Mouse (Mus musculus) urinary bladder, postnatal 10 days (tissue): ENCODE data around the gene Orc2.
A peak's percentile ranks its signal among the peaks of the same experiment; 100 is the strongest.

ENCODE experiments used
- DNase-seq: peaks from one replicate; pipeline ENCODE4 v3.0.0; 2022; ENCODE audit warnings: low spot score

The Orc2 gene

DNA sequence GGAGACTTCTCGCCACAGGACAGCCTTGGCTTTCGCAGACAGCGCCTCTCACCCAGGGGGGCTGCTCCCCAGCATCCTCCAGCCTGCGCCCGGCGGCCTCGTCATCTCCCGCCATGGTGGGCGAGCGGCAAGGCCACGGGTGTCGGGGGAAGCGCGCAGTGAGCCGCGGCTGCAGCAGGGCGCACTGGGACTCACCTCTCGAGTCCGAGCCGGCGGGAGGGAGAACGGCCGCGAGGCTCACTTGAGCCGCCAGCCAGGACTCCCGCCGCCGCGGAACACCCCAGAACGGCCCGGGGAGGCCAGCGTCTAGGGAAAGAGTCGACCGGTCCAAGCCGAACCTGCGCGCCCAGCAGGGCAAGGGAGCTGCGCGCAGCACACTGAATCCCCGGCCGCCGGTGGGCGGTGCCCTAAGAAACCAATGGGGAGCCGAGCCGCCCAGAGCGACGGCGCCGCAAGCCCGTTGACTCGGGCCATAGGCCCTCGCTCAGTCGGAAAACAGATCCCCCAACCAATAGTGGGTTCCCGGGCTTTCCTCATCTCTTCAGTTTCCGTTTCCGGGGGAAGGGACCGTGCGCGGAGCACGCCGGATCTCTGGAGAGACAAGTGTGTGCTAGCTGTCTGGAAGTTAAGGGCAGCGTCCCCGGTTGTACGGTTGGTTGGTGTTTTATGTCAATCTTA, at the start of gene Orc2:
Orc2 (minus strand) TSS at position 533 of the 678 bp plus-strand sequence.
- DNase-seq = peak; percentile 52

DNA sequence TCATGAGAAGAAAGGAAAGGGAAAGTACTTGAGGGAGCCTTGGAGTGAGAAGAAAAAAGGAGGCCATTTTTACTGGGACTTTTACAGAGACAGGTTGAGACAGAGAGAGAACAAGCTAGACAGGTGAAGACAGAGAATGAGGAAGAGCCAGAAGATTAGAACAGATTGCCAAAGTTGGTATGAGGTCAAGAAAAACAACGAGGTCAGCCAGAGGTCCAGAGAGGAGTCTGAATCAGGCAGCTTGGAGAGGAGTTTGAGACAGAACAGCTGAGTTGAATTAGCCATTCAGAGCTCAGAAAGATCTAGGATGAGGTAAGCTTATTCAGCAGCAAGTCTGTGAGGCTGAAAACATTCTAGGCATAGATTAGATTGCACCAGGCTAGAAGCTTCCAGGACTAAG, 36.5 kb upstream of the Orc2 start:
- no peak for DNase-seq

DNA sequence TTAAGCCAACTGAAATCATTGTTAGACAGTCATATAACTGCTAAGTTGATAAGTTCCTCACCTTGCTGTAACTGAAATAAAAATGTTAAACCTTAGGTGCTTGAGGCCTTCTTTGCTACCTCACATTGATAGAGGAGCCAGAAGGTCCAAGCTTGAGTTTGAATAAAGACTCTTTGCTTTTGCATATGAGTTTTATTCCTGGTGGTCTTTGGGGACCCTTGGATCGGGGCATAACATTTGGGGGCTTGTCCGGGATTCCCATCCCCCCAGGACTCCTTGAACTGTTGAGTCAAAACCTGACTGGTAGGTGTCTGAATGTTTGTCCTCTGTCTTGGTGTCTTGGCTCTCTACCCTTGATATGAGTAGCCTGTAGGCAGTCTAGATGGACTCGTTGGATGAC, 2.3 kb upstream of the Orc2 start:
- DNase-seq = no peak

- no peak for DNase-seq
Measured at GRCm38 (mm10) chr1:58503793-58504370, 1.0 kb downstream of the Orc2 start.

GRCm38 (mm10) chr1:58503134-58503533, 1.8 kb downstream of the Orc2 start:
- no peak for DNase-seq

DNA sequence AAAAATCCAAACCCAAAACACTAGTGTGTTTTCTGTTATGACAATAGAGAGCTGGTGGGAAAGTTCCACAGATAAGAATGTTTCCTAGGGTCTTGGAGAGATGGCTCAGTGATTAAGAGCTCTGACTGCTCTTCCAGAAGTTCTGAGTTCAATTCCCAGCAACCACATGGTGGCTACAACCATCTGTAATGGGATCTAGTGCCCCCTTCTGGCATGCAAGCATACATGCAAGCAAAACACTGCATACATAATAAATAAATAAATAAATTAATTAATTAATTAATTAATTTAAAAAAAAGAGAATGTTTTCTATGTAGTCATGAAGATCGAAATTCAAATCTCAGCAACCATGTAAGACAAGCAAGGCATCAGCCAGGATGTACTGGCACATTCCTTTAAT, 6.2 kb downstream of the Orc2 start:
- DNase-seq = no peak

DNA sequence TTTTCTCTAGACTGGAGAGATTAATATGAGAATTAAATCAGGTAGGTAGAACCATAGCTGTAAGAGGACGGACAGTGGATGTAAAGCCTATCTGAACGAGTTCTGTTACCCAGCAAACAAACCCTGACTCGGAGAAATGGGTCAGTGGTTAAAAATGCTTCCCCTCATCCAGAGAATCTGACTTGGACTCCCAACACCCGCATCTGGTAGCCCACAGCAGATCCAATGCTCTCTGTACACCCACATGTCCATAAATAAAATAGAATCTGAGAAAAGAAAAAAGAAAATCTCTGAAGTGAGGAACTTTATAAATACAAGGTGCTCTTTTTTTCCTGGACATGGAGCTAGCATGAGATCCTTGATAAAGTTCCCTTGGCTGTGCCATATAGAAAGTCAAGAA, 7.2 kb downstream of the Orc2 start:
- DNase-seq = no peak

DNA sequence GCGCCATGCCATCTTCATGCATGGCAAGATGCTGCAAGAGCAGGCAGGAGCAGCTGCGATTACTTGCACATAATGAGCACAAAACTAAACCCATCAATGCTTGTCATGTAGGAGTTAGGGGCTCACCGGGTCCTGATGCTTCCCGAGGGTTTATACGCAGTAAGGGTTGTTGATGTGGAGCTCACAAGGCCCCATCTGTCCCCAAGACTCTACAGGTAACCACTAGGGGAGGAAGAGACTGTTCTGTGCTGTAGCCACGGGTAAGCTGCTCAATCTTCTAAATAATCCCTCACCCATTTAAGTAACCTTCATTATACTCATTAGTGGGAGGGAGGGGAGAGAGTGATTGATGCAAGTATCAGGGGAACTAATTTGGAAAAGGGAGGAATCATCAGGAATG, 9.3 kb downstream of the Orc2 start:
- DNase-seq = no peak

GRCm38 (mm10) chr1:58482647-58483046, 22.3 kb downstream of the Orc2 start:
- no peak for DNase-seq

DNA sequence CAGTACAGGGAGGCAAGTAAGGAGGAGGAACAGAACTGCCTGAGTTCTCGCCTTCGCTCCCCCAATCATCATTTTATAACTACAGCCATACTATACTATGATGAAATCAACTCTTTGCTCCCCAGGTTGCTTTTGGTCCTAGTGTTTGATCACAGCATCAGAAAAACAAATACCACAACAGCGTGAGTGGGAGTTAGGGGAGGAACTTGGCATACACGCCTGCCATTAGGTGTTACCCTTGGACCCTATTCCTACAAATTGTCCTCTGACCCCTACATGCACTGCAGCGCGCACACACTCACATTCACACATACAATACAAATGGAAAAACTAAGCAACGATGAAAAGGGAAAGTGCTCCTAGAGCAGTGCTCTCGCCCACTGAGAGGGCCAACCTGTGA, 29.2 kb downstream of the Orc2 start:
- no peak for DNase-seq

DNA sequence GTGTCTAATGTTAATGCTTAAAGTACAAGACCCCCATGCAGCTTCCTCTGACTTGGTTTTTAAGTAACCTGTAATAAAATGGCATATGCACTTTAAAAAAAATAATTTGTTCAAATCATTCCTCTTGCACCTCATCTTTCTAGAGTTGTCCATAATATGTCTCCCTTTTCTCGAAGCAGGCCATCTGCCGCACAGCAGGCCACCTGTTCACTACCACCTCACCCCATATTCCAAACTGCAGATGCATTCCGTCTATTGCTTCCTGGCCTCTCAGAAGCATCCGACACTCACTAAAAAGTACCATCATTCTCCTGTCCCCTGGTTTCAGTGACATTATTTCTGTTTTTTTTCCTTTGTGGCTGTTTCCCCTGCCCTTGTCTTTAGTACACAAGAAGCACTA, 39.3 kb downstream of the Orc2 start:
- no peak for DNase-seq

DNA sequence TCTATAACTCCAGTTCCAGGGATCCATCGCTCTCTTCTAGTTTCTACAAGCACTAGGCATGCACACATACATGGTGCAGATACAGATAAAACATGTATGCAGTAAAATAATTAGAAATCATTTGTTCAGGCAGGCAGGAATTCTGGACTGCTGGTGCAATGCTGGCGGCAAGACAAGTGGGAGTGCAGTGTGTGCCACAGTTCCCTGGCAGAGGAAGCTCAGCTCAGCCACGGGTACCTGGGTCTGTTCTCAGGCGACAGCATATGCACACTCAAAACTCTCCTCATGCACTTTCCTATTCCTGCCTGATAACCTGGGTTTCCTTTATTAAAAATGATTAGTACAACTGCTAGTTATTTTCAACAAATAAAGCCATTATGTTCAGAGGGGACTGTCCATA, 39.9 kb downstream of the Orc2 start:
- no peak for DNase-seq

DNA sequence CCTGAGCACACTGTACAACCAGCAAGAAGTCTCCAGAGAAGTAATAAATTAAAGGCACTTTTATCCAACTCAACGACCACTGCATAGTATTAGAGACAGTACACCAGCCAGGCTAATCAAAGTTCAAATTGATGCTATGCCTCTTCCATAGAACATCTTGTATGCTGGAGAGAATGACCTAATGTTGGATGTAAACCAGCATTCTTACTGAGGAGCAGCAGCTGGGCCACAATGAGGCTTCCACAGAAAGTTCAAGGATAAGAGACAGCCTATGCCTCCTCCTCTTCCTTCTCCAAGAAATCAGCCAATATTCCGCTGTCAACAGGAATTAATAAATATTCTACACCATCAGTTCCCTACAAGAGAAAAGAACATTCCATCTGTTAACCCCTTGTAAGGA, 41.0 kb downstream of the Orc2 start:
- no peak for DNase-seq

DNA sequence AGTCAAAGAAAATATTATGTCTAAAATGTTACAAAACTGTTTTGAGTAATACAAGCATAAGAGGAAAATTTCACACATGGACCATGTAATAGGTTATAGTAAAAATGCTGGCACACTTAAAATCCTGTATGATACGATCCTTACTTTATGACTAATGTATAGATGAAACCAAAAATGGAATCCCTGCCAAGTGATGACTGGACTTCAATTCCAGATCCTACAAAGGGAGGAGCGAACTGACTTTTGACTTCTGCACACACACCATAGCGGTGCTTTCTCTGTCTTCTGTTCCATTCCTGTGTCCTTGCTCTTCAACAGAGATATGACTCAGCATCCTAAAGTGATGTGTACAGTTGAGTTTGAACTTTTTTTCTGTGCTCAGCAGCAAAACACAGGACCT, 44.3 kb downstream of the Orc2 start:
- no peak for DNase-seq

- DNase-seq = no peak
Measured at GRCm38 (mm10) chr1:58458867-58459266, 46.0 kb downstream of the Orc2 start.

GRCm38 (mm10) chr1:58458175-58458574, 46.7 kb downstream of the Orc2 start:
- no peak for DNase-seq

- DNase-seq = no peak
Measured at GRCm38 (mm10) chr1:58454316-58454715, 50.6 kb downstream of the Orc2 start.

DNA sequence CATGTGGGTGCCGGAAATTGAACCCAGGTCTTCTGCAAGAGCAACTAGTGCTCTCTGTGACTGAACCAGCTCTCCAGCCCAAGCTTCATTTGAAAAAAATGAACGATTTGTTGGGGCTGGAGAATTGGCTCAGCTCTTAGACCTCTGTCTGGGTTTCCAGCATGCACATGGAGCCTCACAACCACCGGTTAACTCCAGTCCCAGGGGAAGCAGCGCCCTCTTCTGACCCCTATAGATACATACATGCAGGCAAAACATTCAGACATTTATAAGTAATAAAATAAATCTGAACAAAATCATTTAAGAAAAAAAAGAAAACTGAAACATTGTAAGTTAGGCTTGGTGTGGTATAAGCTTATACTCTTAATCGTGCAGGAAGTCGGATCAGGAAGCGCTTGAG, 56.5 kb downstream of the Orc2 start:
- no peak for DNase-seq

- DNase-seq = no peak
Measured at GRCm38 (mm10) chr1:58447766-58448165, 57.1 kb downstream of the Orc2 start.

DNA sequence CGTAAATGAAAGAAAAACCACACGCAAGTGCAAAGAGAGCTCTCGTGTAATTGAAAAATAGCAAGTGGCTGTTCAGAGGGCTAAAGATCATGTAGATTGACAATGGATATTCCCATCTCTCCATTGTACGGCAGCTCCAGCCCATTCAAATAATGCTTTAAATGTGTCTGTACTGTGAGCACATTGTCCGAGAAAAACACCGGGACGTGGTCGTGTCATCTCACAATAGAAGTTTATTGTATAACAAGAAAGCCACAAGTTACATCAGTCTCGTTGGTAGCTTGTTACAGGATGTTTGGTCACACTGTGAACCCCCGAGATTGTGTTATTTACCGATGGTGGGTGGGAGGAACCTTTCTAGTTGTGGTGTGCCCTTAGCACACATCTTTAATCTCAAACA, 59.0 kb downstream of the Orc2 start:
- DNase-seq = no peak

DNA sequence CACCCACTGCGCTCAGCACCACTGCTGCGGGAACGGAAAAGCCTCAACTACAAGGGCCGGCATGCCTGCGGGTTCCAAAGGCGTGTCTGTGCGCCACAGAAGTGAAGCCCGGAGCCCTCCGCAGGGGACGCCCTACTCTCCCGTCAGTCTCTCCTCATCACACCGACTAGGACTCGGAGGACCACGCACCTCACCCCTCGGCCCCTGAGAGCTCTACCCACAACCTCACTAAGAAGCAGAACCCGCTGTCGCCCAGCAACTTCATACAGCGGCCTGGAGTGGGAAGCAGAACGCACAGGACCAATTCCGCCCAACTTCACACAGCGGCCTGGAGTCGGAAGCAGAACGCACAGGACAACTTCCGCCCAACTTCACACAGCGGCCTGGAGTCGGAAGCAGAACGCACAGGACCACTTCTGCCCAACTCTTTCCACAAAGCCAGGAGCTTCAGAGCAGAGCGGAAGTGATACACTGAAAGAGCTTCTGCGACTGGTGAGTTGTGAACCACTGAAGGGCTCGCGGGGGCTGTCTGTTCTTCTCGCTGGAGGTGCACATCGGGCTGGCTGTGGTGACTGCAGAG, 59.7 kb downstream of the Orc2 start, which contains the start of the genes Nif3l1 and Ppil3:
Nif3l1 (plus strand) TSS at position 9 of the 580 bp plus-strand sequence.
Ppil3 (minus strand) TSS at position 344 of the 580 bp plus-strand sequence.
- DNase-seq = peak; percentile 26

- DNase-seq = no peak
Measured at GRCm38 (mm10) chr1:58444691-58445090, 60.2 kb downstream of the Orc2 start.

- DNase-seq = no peak
Measured at GRCm38 (mm10) chr1:58424551-58424950, 80.4 kb downstream of the Orc2 start.
